Mouse (Mus musculus) cortical plate, adult 2 months (tissue): ENCODE results near the gene Pafah1b2.

Experiments
- CTCF ChIP-seq: fragments of 200-500 bp; IDR thresholded peaks from 2 replicates; pipeline ENCODE4 v1.5.1; 2011; ENCODE audit warnings: mild to moderate bottlenecking, control low read depth, low read length; ENCODE audit not compliant: insufficient read depth; ENCODE audit errors: extremely low read depth
- POLR2A ChIP-seq: fragments of 200-500 bp; IDR thresholded peaks from 2 replicates; pipeline ENCODE4 v1.6.1; 2011; ENCODE audit warnings: mild to moderate bottlenecking, low read length, control low read depth; ENCODE audit not compliant: insufficient read depth; ENCODE audit errors: extremely low read depth

- TF ChIP-seq POLR2A (no peak), CTCF (no peak)
Measured at GRCm38 (mm10) chr9:46006224-46006623, 6.3 kb downstream of the Pafah1b2 start.
